Mouse (Mus musculus) hindbrain, embryonic 11.5 days (tissue): ENCODE measurements at regions not wholly inside any gene's neighbourhood (a gene's known extent, or its start where the extent isn't known, plus 50 kb on each side); places are given as distances from the start of the nearest gene placed in this dataset.

ENCODE experiments used
- ATAC-seq: fragments of 200-750 bp; cut with Nextera tagmentation; 2 replicates; pipeline ENCODE4 v1.8.0; 2017; ENCODE audit warnings: mild to moderate bottlenecking, moderate TSS enrichment, moderate library complexity; ENCODE audit not compliant: low FRiP score
- DNase-seq: peaks from one replicate; pipeline ENCODE4 v3.0.0-alpha.2; 2015; ENCODE audit warnings: low spot score
- H3K27ac ChIP-seq: fragments of 300-500 bp; sonication (generic); 2 replicates; pipeline ENCODE4 v1.5.1; 2014; ENCODE audit warnings: mild to moderate bottlenecking, low read depth, low read length
- H3K27me3 ChIP-seq: fragments of 300-500 bp; sonication (generic); 2 replicates; pipeline ENCODE4 v1.6.1; 2014; ENCODE audit warnings: mild to moderate bottlenecking, low read length, moderate library complexity, mixed read lengths; ENCODE audit not compliant: control insufficient read depth, insufficient read depth
- H3K36me3 ChIP-seq: fragments of 300-500 bp; sonication (generic); 2 replicates; pipeline ENCODE4 v1.6.1; 2014; ENCODE audit warnings: mild to moderate bottlenecking, low read length, moderate library complexity, mixed read lengths; ENCODE audit not compliant: control insufficient read depth, insufficient read depth
- H3K4me1 ChIP-seq: fragments of 300-500 bp; sonication (generic); replicated peaks from 2 replicates; pipeline ENCODE4 v1.6.1; 2014; ENCODE audit warnings: low read length, mixed read lengths; ENCODE audit not compliant: control insufficient read depth, insufficient read depth
- H3K4me2 ChIP-seq: fragments of 300-500 bp; sonication (generic); replicated peaks from 2 replicates; pipeline ENCODE4 v1.6.1; 2014; ENCODE audit warnings: mild to moderate bottlenecking, low read depth, low read length
- H3K4me3 ChIP-seq: fragments of 300-500 bp; sonication (generic); 2 replicates; pipeline ENCODE4 v1.5.1; 2014; ENCODE audit warnings: low read depth, low read length
- H3K9ac ChIP-seq: fragments of 300-500 bp; sonication (generic); 2 replicates; pipeline ENCODE4 v1.6.1; 2014; ENCODE audit warnings: low read depth, low read length
- H3K9me3 ChIP-seq: fragments of 300-500 bp; sonication (generic); 2 replicates; pipeline ENCODE4 v1.6.1; 2016; ENCODE audit warnings: low read length; ENCODE audit not compliant: control insufficient read depth
- WGBS: fragments of 180-500 bp; shearing (Covaris S2); extraction: QIAGEN DNeasy Blood & Tissue Kit; methylation state at CpG from one replicate; pipeline ENCODE4 v1.1.7; 2014; 5-methylcytosine and 5-hydroxymethylcytosine counted together

DNA sequence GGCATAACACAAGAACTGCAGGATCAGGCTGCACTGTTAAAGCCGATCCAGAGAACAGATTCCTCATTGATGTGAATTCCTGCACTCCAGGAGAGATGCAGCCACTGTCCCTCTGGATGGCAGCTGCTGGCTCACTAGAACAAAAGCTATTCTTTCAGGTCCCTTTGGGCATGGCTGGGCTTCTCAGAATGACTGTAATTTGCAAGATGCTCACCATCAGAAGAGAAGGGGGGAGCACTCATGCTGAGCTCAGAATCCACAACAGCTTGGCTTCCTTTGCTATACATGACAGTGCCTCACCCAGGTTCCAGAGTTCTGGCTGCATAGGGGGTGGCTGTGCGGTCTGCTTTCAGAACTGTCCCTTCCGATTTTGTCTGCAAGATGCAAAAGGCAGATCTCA, 57.8 kb upstream of the Chd6 start:
- Histone ChIP-seq H3K27ac (no peak overlapping the region), H3K36me3 (no peaks in the 10 kb centered on the region), H3K4me3 (no peak overlapping the region), H3K9me3 (no peaks in the 10 kb centered on the region), H3K27me3 (no peaks in the 10 kb centered on the region), H3K4me2 (no peak overlapping the region), H3K9ac (no peak overlapping the region), H3K4me1 (no peaks in the 10 kb centered on the region)
- DNase-seq (peak; percentile 24), ATAC-seq (no peak)
- 9% methylated on average over 3 of the region's 3 CpGs for WGBS

GRCm38 (mm10) chr2:161165495-161165894, 56.6 kb upstream of the Chd6 start:
- Histone ChIP-seq H3K27ac (no peak overlapping the region), H3K36me3 (no peaks in the 10 kb centered on the region), H3K4me1 (no peaks in the 10 kb centered on the region), H3K9ac (no peak overlapping the region), H3K9me3 (no peaks in the 10 kb centered on the region), H3K4me3 (no peak overlapping the region), H3K27me3 (no peaks in the 10 kb centered on the region), H3K4me2 (no peak overlapping the region)
- no peak for ATAC-seq
- 71% methylated on average over 3 of the region's 3 CpGs for WGBS
- no peak for DNase-seq

DNA sequence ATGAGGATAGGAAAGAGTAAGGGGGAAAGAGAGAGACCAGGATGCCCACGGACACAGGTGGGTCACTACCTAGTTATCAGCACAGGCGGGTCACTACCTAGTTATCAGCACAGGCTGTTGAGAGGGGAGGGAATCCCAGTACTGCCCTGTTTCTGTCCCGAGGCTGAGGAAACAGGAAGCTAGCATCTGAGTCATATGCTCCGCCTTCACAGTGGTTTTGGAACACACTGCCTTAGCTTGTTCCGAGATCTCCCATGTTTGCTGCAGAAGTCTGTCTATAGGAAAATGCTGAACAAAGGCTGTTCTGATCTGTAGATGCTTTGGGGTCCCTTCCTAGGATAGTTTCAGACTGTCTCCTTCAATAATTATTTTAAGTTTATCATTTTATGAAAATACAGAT, 55.4 kb upstream of the Chd6 start:
- Histone ChIP-seq H3K27me3 (no peaks in the 10 kb centered on the region), H3K4me2 (no peak overlapping the region), H3K36me3 (no peaks in the 10 kb centered on the region), H3K4me3 (no peak overlapping the region), H3K4me1 (no peaks in the 10 kb centered on the region), H3K9me3 (no peaks in the 10 kb centered on the region), H3K27ac (no peak overlapping the region), H3K9ac (no peak overlapping the region)
- 80% methylated on average over 5 of the region's 5 CpGs for WGBS
- no peak for ATAC-seq
- no peak for DNase-seq
